Mouse (Mus musculus): Measurements from ENCODE around the gene Hist4h4. TPM values are rescaled to one million over a fixed set of nuclear protein-coding genes. Genes with fewer than 3 reads are reported as not detected.

Gene Hist4h4
- polyA plus RNA-seq, 1 experiment from 2014 or later, result 0.53 TPM

DNA sequence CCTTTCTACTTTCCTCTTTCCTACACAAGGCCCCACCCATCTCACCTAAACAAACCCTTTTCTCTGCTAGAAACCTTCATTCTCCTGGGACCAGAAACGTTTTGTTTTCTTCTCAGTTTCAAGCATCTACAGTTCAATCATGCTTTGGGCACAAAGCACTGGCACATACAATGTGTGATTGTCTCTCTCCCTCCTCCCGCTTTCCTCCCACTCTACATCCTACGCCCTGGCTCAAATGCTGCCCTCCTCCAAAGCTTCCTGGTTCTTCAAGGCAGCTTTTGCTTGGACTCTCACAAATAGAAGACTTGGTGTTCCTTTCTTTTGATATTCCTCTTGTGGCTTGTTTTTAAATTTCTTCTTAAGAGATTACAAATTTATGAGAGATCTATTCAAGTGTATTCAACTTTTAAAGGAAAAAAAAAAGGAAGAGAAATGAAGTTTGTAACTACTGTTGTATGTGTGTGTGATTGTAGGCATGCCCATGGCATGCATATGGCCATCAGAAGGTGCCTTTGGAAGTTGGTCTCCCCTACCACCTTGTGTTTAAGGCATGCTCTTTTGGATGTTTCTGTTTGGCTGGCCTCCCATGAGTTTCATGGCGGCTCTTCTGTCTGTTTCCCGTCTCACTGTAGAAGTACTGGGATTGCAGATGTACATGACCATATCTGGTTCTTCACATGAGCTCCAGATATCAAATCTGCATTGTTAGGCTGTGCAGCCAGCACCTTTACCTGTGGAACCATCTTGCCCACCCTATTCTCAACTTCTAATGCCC, 41.7 kb upstream of the Hist4h4 start:
- WGBS, result 71% methylated on average over 5 of the region's 5 CpGs
- Histone ChIP-seq H3K4me3 (ENCODE audit: low read depth, low read length) (no peak overlapping the region), H3K27ac (ENCODE audit: low read depth, low read length) (no peak overlapping the region), H3K9ac (ENCODE audit: low read length) (no peak overlapping the region), H3K9me3 (ENCODE audit: control insufficient read depth, low read length) (no peaks in the 10 kb centered on the region), H3K4me2 (ENCODE audit: low read depth, low read length, severe bottlenecking) (no peak overlapping the region), H3K27me3 (ENCODE audit: control insufficient read depth, insufficient read depth, low read length) (no peaks in the 10 kb centered on the region), H3K4me1 (replicated peaks; ENCODE audit: control insufficient read depth, insufficient read depth, low read length) (no peaks in the 10 kb centered on the region), H3K36me3 (ENCODE audit: control insufficient read depth, insufficient read depth, low read length) (no peaks in the 10 kb centered on the region)
- ATAC-seq (replicated peaks; ENCODE audit: low FRiP score) (no peak), DNase-seq (ENCODE audit: low spot score) (no peak)

DNA sequence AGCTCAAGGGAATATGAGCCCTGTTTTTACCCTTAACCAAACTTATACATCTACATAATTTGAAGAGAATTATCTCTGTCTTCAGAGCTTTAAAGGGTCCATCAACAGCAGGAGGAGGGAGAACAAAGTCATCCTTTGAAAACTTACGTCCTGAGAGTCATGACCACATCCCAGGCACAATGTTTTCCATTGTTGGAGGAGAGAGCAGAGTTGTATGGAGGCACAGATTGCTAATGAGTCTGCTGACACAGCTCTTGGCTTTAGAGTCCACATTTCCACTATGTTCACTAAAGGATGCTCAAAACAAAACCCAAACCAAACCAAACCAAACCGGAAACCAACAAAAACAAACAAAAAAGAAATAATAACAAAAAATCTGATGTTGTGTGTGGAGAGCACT, 40.7 kb upstream of the Hist4h4 start:
- H3K36me3 ChIP-seq (ENCODE audit: control insufficient read depth, insufficient read depth, low read length), result no peaks in the 10 kb centered on the region
- ATAC-seq (replicated peaks; ENCODE audit: low FRiP score), result no peak
- DNase-seq (ENCODE audit: low spot score), result no peak

DNA sequence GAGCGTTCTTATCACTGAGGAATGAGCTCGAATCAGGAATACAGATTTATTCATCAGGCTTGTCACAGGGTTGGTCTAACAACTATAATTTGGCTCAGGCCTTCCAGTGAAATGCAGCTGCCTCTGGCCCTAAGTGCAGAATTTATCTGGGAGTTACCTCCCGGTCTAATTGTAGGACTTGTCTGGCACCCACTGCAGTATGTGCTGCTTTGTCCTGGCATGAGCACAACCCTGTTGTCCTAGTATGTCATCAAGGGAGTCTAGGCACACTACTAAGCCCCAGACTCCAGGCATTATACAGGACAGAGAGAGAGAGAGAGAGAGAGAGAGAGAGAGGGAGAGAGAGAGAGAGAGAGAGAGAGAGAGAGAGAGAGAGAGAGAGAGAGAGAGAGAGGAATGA, 33.1 kb upstream of the Hist4h4 start:
- no peak overlapping the region for H3K9ac ChIP-seq (ENCODE audit: low read length)
- ATAC-seq (replicated peaks; ENCODE audit: low FRiP score) (no peak), DNase-seq (ENCODE audit: low spot score) (no peak)
- 81% methylated on average over 3 of the region's 3 CpGs for WGBS
- no peak overlapping the region for H3K4me2 ChIP-seq (ENCODE audit: low read depth, low read length, severe bottlenecking)
- no peaks in the 10 kb centered on the region for H3K4me1 ChIP-seq (replicated peaks; ENCODE audit: control insufficient read depth, insufficient read depth, low read length)
- H3K27ac ChIP-seq (ENCODE audit: low read depth, low read length), result no peak overlapping the region
- H3K9me3 ChIP-seq (ENCODE audit: control insufficient read depth, low read length), result no peaks in the 10 kb centered on the region
- H3K4me3 ChIP-seq (ENCODE audit: low read depth, low read length), result no peak overlapping the region
- H3K36me3 ChIP-seq (ENCODE audit: control insufficient read depth, insufficient read depth, low read length), result no peaks in the 10 kb centered on the region
- no peaks in the 10 kb centered on the region for H3K27me3 ChIP-seq (ENCODE audit: control insufficient read depth, insufficient read depth, low read length)

More for the DNA sequence above, 40.7 kb upstream of the Hist4h4 start:
- H3K4me2 ChIP-seq (ENCODE audit: low read depth, low read length, severe bottlenecking), result no peak overlapping the region
- H3K27me3 ChIP-seq (ENCODE audit: control insufficient read depth, insufficient read depth, low read length), result no peaks in the 10 kb centered on the region
- no peak overlapping the region for H3K27ac ChIP-seq (ENCODE audit: low read depth, low read length)
- H3K9me3 ChIP-seq (ENCODE audit: control insufficient read depth, low read length), result no peaks in the 10 kb centered on the region
- H3K4me3 ChIP-seq (ENCODE audit: low read depth, low read length), result no peak overlapping the region
- H3K4me1 ChIP-seq (replicated peaks; ENCODE audit: control insufficient read depth, insufficient read depth, low read length), result no peaks in the 10 kb centered on the region
- no peak overlapping the region for H3K9ac ChIP-seq (ENCODE audit: low read length)
- 58% methylated on average over 2 of the region's 2 CpGs for WGBS

DNA sequence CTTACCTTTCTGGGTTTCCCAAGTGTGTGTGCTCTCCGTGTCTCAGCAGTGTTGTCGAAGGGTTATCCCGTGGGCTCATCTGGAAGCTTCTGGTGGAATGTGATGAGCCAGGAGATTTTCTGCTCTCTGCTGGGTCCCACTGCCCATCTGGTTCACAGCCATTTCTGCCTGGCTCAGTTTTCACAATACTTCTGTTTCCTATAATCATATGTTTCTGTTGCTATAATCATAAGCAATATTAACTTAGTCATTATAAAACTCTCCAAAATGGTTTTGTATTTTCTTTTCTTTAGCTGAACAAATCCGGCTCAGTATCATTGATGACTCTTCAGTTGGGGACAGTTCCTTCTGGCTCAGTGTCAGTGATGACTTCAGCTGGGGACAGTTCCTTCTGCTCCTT, 31.1 kb upstream of the Hist4h4 start, which contains the start of gene Smco3:
Gene Smco3 (minus strand): TSS at position 101 of the 400 bp plus-strand sequence.
- no peak within 1 kb of the TSS for H3K4me2 ChIP-seq (ENCODE audit: low read depth, low read length, severe bottlenecking)
- H3K36me3 ChIP-seq (ENCODE audit: control insufficient read depth, insufficient read depth, low read length), result no peaks in the 10 kb centered on the region
- no peaks in the 10 kb centered on the region for H3K4me1 ChIP-seq (replicated peaks; ENCODE audit: control insufficient read depth, insufficient read depth, low read length)
- H3K9me3 ChIP-seq (ENCODE audit: control insufficient read depth, low read length), result no peaks in the 10 kb centered on the region
- no peak within 1 kb of the TSS for H3K27ac ChIP-seq (ENCODE audit: low read depth, low read length)
- no peak within 1 kb of the TSS for H3K9ac ChIP-seq (ENCODE audit: low read length)
- no peak within 1 kb of the TSS for H3K4me3 ChIP-seq (ENCODE audit: low read depth, low read length)
- DNase-seq (ENCODE audit: low spot score) (no peak), ATAC-seq (replicated peaks; ENCODE audit: low FRiP score) (no peak)
- no peaks in the 10 kb centered on the region for H3K27me3 ChIP-seq (ENCODE audit: control insufficient read depth, insufficient read depth, low read length)
- 67% methylated on average over 4 of the region's 4 CpGs for WGBS

DNA sequence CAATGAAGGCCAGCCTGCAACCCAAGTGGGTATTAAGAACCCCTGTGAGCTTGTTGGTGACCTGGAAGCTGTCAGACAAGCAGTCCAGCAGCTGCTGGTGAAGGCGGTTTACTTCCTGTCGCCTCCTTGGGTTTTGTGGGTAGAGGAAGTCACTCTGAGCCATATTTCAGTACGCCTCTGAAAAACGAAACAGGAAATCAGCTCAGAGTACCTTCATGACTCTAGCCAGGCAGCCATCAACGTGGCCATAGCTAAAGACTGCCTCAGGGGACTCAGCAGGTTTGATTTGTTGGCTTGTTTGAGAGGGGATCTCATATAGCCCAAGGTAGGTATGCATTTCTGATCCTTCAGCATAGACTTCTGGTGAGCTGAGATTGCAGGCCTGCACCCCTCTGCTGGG, 27.5 kb upstream of the Hist4h4 start:
- H3K27ac ChIP-seq (ENCODE audit: low read depth, low read length), result no peak overlapping the region
- DNase-seq (ENCODE audit: low spot score) (no peak), ATAC-seq (replicated peaks; ENCODE audit: low FRiP score) (no peak)
- no peaks in the 10 kb centered on the region; the same call in 1 of the 2 replicates for H3K4me1 ChIP-seq (replicated peaks; ENCODE audit: control insufficient read depth, insufficient read depth, low read length)
- WGBS, result 77% methylated on average over 5 of the region's 5 CpGs
- H3K9ac ChIP-seq (ENCODE audit: low read length), result no peak overlapping the region
- H3K36me3 ChIP-seq (ENCODE audit: control insufficient read depth, insufficient read depth, low read length), result no peaks in the 10 kb centered on the region
- H3K27me3 ChIP-seq (ENCODE audit: control insufficient read depth, insufficient read depth, low read length), result no peaks in the 10 kb centered on the region
- no peaks in the 10 kb centered on the region for H3K9me3 ChIP-seq (ENCODE audit: control insufficient read depth, low read length)
- no peak overlapping the region for H3K4me3 ChIP-seq (ENCODE audit: low read depth, low read length)
- no peak overlapping the region for H3K4me2 ChIP-seq (ENCODE audit: low read depth, low read length, severe bottlenecking)

DNA sequence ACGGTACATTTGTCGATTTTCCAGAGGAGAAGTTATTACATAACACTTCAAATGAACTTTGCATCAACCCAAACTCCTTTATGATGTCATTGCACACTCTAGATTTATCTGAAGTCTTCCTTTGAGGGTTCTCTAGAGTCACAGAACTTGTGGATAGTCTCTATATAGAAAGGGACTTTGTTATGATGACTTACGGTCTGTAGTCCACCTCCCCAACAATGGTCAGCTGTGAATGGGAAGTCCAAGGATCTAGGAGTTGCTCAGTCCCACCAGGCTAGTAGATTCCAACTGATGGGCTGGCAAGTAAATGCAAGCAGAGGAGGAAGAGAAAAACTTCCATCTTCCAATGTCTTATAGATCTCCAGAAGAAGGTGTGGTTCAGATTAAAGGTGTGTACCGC, 24.5 kb upstream of the Hist4h4 start:
- Histone ChIP-seq H3K27me3 (ENCODE audit: control insufficient read depth, insufficient read depth, low read length) (no peaks in the 10 kb centered on the region), H3K4me3 (ENCODE audit: low read depth, low read length) (peak overlapping the region; percentile 96), H3K4me1 (replicated peaks; ENCODE audit: control insufficient read depth, insufficient read depth, low read length) (no peaks in the 10 kb centered on the region; the same call in 1 of the 2 replicates), H3K27ac (ENCODE audit: low read depth, low read length) (no peak overlapping the region), H3K36me3 (ENCODE audit: control insufficient read depth, insufficient read depth, low read length) (no peaks in the 10 kb centered on the region; the same call in 1 of the 2 replicates), H3K4me2 (ENCODE audit: low read depth, low read length, severe bottlenecking) (peak overlapping the region; percentile 43), H3K9ac (ENCODE audit: low read length) (peak overlapping the region; percentile 31; the same call in 1 of the 2 replicates), H3K9me3 (ENCODE audit: control insufficient read depth, low read length) (no peaks in the 10 kb centered on the region)
- no peak for DNase-seq (ENCODE audit: low spot score)
- 35% methylated on average over 4 of the region's 4 CpGs for WGBS
- no peak for ATAC-seq (replicated peaks; ENCODE audit: low FRiP score)

DNA sequence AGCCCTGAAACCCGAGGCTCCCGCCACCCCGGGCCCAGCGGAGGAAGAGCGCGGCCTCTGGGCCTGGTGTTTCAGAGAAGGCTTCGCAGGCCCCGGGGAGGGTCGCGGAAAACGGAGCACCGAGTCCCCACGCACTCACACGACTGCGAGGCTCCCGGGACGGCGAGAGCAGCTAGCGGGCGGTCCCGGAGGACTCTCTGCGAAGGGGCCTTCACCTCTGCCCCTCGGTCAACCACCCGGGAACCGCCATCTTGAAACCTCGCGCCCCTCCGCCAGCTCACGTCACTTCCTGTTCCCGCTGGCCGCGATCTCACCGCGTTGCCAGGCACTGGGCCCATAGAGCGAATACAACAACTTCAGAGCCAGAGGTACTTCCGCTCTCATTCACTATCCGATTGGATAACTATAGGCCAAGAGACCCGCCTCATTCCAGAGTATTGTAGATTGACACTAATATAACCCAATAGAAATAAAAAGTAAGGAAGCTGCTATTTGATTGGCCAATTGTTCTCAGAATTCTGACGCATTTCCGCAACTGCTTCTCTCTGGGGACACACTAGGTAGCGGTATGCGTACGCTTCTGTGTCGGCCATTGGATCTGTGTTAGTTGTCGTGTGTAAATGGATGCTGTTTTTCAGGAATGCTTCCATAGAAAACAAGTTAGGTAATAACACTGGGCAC, 23.8 kb upstream of the Hist4h4 start, which contains the start of gene Wbp11:
Gene Wbp11 (minus strand): TSS at position 353 of the 681 bp plus-strand sequence.
- under 1% methylated on average over 45 of the region's 45 CpGs for WGBS
- H3K4me3 ChIP-seq (ENCODE audit: low read depth, low read length), result peak within 1 kb of the TSS; percentile 96
- DNase-seq (ENCODE audit: low spot score) (peak; percentile 96), ATAC-seq (replicated peaks; ENCODE audit: low FRiP score) (peak; percentile 100)
- no peaks in the 10 kb centered on the region; the same call in 1 of the 2 replicates for H3K4me1 ChIP-seq (replicated peaks; ENCODE audit: control insufficient read depth, insufficient read depth, low read length)
- H3K9me3 ChIP-seq (ENCODE audit: control insufficient read depth, low read length), result no peaks in the 10 kb centered on the region
- peak within 1 kb of the TSS; percentile 98 for H3K9ac ChIP-seq (ENCODE audit: low read length)
- no peaks in the 10 kb centered on the region; the same call in 1 of the 2 replicates for H3K36me3 ChIP-seq (ENCODE audit: control insufficient read depth, insufficient read depth, low read length)
- H3K4me2 ChIP-seq (ENCODE audit: low read depth, low read length, severe bottlenecking), result peak within 1 kb of the TSS; percentile 75
- no peaks in the 10 kb centered on the region for H3K27me3 ChIP-seq (ENCODE audit: control insufficient read depth, insufficient read depth, low read length)
- 0 out of 2 replicates have a peak within 1 kb of the TSS, but pooled peaks have one; percentile 53 for H3K27ac ChIP-seq (ENCODE audit: low read depth, low read length)

DNA sequence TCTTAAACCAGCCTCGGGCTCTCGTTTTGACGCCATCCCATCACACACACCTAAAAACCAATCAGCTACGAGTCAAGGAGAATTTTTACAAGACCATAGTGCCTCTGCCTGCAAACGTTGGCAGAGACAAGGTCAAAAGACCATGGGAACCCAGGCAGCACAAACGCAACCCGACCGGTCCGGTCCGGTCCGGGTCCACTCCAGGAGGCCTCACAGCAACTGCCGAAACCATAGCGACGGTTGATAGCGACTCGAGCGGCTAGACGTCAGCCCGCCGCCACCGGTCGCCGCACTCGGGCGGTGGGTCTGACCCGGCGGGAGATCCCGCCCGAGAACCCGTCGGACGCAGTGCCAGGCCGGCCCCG, 23.3 kb upstream of the Hist4h4 start, which contains the start of gene BC049715:
Gene BC049715 (plus strand): TSS at position 111 of the 365 bp plus-strand sequence.
- H3K27me3 ChIP-seq (ENCODE audit: control insufficient read depth, insufficient read depth, low read length), result no peaks in the 10 kb centered on the region
- 0 out of 2 replicates have a peak within 1 kb of the TSS, but pooled peaks have one; percentile 53 for H3K27ac ChIP-seq (ENCODE audit: low read depth, low read length)
- H3K9me3 ChIP-seq (ENCODE audit: control insufficient read depth, low read length), result no peaks in the 10 kb centered on the region
- H3K9ac ChIP-seq (ENCODE audit: low read length), result peak within 1 kb of the TSS; percentile 98
- H3K4me1 ChIP-seq (replicated peaks; ENCODE audit: control insufficient read depth, insufficient read depth, low read length), result no peaks in the 10 kb centered on the region; the same call in 1 of the 2 replicates
- ATAC-seq (replicated peaks; ENCODE audit: low FRiP score), result no peak
- peak within 1 kb of the TSS; percentile 75 for H3K4me2 ChIP-seq (ENCODE audit: low read depth, low read length, severe bottlenecking)
- H3K36me3 ChIP-seq (ENCODE audit: control insufficient read depth, insufficient read depth, low read length), result no peaks in the 10 kb centered on the region; the same call in 1 of the 2 replicates
- peak within 1 kb of the TSS; percentile 96 for H3K4me3 ChIP-seq (ENCODE audit: low read depth, low read length)
- DNase-seq (ENCODE audit: low spot score), result no peak
- WGBS, result under 1% methylated on average over 34 of the region's 34 CpGs

Data from forebrain, embryonic 11.5 days (tissue).